Mouse (Mus musculus) cerebellum, postnatal 14 days (tissue): ENCODE measurements at regions not wholly inside any gene's neighbourhood (a gene's known extent, or its start where the extent isn't known, plus 50 kb on each side); places are given as distances from the start of the nearest gene placed in this dataset.

Experiments used
- DNase-seq, 2 experiments: peaks; one replicate each; pipeline ENCODE4 v3.0.0; 2021; ENCODE audit warnings: mixed read lengths in 2 of 2

DNA sequence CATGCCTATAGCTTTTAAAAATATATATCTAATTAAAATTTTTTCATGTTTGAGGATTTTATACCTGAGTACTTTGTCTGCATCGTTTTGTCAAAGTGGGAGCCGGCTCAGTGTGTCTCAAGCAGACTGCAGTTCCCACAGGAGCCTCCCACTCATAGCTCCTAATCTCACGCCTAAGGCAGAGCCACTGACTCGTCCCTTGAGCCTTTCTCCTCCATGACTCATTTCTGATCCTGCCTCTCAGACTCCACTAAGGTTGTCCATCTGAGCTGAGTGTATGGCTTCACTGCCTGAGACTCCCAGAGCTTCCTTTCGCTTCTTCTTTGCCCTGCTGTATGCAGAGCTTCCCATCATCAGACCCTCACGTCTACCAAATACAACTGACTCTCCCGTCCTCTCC is 98.8 kb downstream of the Efnb2 start:
- DNase-seq: no peak

DNA sequence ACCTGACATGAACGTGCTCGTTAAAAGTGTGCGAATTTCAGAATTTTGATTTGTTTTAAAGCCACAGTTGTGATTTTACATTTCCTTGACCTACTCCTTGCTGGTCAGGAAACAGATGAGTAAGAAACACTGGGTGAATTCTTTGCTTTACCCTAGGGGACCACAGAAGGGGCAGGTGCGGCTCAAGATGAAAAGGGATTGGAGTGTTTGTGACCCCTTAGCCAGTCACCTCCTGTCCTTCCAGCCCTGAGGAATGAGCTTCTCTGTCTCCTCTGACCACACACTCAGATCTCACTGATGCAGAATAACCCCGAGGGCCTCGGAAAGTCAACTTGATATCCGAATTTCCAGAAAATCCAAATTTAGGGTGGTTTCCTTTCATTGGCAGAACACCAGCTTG is 103.0 kb downstream of the Efnb2 start:
- DNase-seq: no peak

DNA sequence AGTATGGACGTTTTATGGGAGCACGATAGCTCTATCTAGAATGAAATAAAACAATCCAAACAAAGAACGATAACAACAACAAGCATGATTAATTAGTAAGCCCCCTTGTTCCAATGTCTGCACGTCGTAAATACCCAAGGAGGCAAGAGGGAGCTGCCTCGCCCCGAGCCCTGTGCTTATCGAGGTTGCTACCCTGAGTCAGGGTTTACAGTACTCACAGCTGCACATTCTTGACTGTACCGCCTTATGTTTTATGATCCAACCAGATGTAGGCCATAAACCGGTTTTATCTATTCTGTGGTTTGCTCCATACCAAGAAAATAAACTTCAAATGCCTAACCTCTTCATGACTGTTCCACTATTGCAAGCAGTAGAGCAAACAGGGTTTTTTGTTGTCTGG is 104.9 kb downstream of the Efnb2 start:
- no peak for DNase-seq

DNA sequence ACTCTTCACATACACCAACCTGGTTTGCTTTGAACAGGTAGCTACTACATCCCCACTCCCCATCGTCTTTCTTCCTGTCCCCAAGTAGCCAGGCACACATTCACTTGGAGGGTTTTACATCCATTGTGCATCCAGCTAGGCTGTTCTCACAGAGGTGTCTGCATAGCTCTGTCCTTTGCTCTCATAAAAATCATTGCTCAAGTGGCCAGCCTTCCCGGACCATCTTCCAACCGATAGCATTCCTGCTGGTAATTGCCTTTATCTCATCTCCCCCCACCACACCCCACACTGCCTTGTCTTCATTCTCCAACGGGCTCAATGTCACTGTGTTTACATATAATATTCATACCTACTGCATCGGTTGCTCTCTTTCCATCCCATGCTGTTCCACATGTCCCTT is 106.4 kb downstream of the Efnb2 start:
- no peak for DNase-seq

DNA sequence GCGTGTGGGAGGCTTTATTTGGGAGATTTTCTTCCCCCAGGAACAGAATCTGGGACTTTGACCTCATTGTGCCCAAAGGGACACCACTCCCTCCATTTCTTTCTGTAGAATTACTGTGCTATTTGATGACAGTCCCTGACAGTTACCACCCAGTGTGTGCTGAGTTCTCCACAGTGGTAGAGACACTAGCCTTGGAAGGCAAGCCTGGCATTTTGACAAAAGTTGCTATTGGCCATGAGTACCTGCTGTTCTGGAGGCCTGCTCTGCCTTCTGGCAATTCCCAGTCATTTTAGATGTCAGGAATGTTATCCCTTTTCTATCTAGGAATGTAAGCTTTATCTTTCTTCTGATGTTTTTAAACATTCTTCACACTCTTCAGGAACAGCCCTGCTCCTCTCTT is 108.3 kb downstream of the Efnb2 start:
- peak; percentile 87 to 93 for DNase-seq

DNA sequence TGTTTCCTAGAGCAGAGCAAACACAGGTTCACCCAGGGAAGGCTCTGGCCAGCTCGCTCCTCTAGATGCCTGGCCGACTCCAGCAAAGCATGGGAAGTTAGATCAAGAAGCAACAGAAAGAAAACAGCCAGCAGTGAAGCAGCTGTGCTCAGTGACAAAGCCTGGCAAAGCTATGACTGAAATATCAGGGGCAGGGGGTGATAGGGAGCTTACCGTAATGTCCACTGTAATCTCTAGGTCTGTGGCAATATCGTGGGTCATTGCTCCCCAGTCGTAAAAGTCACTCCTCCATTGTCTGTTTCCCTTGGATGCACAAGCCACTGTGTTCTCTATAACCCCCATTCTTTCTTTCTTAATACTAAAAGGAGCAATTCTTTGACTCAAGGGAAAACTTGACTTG is 124.4 kb downstream of the Efnb2 start:
- no peak for DNase-seq

DNA sequence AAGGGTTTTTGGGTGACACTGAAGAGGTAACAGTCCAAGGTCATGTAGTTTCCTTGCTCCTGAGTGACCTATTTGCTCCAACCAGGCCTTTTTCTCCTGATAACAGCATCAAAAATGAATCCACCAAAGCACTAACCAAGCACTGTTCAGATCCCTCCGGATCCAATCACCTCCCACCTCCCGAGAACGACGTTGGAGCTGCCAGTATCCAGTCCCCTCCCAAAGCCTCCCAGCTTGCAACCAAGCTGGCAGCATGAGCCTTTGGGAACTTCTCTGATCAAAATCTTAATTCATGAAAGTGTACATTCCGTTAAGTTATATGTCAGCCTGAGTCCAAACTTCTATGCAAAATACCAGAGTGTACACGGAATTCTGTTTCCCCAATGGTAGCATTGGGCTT is 126.3 kb downstream of the Efnb2 start:
- no peak for DNase-seq

DNA sequence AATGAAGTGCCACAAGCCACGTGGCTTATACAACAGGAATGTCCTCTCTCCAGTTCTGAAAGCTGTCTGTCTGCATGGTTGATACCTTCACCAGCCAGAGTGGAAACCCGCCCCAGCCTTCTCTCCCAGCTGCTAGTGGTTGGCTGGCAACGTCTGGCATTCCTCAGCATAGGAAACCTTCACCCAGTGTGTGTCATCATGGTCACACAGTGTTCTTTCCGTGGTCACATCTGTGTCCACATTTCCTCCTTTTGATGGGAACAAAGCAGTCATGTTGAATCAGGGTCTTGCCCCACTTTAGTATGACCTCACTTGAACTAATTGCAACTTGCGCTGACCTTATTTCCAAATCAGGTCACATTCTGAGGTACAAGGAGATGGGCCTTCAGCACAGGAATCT is 128.1 kb downstream of the Efnb2 start:
- no peak for DNase-seq

DNA sequence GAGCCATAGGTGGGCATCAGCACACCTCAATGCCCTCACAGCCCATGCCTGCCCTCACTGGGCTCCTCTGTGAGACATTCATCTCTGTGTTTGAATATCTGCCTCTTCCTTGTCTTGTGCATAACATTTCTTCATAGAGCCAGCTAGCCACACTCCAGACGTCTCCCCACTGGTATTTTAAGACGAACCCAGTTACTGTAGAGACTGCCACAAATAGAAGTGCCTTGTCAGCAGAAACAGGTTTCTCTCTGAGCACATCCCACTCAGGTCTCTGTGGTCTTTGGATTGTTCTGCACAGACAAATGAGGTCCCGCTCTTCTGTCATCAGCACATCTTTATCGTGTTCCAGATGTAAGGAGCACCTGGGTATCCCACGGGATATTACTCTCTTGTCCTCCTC is 130.5 kb downstream of the Efnb2 start:
- no peak for DNase-seq

DNA sequence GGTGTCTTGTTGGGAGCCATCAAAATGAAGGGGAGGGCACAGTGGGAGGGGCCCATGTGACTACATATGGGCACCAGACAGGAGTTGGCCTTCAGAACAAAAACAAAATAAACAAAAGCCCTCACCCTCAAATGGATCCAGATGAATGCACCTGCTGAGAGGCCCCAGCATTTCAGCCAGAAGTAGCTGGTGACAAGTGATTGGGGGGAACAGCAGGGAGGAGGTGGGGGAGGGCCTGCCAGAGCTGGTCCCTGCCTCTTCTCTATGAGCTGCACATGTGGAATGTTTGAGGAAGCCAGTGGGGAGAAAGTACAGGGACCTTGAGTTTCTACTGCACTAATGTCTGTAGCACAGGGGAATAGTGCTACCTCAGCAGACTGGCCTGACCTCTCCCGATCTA is 139.5 kb downstream of the Efnb2 start:
- no peak for DNase-seq

DNA sequence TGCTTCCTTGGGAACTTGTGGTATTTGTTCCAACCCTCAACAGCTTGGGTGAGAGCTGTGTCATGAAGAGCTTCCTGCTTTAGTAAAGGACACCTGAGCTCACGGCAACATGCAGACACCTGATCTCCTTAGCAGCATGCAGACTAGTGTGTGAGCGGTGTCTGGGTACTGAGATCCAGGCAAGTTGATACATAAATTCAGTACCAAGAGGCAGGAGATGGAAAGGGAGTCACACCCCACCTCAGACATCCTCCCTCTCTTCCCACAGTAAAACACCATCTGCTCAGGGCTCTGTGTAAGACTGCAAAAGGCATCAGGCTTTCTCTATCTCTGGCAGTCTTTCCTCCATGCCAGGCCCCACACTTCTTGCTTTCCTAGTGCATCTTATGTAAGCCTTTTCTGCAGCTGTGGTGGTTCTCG is 141.3 kb downstream of the Efnb2 start:
- DNase-seq: no peak

DNA sequence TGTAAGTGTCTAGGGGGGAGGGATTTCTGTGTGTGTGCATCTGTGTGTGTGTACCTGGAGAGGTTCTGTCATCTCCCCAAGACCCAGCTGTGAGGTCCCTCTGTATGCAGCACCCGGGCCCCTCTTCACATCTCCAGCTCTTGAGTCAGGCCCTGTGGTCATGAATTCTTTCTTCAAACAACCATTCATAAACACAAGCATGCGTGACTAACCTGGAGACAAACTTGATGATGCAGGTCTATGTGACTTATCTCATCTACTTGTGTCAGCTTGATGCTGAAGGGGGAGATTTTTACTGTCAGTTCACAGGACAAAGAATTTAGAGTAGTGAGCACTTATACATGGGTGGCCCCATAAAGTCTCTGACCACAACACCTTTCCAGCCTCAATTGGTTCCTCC is 143.4 kb downstream of the Efnb2 start:
- DNase-seq: no peak

DNA sequence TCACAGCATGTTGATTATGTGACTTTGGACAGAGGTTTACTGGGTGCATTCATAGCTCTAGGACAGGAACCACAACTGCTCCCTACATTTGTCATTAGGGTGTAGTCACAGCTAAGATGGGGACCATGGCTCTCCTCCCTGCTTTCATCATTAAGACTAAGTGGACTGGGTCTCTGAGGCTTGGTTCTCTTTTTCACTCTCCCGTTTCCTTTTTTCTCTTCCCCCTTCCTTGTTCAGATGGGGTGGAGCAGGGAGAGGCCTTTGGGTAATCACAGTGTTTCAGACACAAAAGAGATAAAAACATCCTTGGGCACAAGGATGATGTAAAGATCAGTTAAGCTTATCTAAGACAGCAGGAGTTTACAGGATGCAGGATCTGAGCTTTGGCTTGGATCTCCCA is 144.8 kb downstream of the Efnb2 start:
- no peak for DNase-seq

DNA sequence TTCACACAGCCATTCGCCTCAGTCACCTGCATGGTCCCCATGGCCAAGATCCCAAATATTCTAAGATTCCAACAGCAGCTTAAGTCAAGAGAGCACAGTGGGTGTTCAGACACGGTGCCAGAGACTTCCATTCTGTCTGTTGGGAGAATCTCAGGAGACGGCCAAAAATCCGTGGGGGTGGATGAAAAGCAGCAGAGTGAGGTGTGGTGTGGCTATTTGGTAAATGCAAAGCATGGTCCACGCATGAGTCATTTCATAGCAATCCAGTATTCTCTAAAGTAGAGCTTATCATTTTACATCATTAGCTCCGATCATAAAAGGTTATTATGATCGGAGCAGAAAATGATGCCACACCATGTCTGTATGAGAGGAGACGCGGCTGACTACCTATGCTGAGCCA is 161.1 kb downstream of the Efnb2 start:
- peak in 1 of 2 experiments; percentile 12 for DNase-seq

DNA sequence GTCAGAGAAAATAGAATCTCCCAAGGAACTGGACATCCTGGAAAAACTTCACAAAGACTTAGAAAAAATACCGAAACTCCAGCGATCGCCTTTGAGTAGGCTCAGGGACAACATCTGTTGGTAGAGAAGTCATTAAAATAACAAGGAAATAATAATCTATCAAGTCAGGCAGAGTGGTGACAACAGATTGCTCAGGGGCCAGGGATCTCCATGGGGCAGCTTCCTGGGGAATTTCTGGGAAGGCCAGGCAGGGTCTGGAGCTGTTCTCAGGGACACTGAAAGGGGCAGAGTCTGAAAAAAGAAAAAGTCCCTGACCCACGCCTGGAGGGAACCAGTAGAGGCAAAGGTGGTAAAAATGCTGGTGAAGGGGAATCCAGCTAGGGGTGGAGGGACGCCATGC is 162.3 kb downstream of the Efnb2 start:
- no peak for DNase-seq

DNA sequence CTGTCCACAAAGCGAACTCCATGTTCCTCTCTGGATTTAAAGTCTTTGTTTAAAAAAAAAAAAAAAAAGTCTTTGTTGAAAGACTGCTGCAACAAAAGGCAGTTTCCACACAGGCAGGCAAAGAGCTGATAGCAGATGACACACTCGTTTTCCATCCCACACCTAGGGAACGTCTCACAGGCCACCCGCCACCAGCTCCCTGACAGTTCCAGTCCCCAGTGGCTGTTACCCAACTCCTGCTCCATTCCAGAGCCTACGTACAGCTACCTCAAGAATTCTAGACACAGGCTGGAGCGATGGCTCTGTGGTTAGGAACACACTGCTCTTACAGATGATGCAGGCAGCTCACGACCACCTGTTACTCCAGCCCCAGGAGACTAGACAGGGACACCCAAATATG is 165.6 kb downstream of the Efnb2 start:
- no peak for DNase-seq

DNA sequence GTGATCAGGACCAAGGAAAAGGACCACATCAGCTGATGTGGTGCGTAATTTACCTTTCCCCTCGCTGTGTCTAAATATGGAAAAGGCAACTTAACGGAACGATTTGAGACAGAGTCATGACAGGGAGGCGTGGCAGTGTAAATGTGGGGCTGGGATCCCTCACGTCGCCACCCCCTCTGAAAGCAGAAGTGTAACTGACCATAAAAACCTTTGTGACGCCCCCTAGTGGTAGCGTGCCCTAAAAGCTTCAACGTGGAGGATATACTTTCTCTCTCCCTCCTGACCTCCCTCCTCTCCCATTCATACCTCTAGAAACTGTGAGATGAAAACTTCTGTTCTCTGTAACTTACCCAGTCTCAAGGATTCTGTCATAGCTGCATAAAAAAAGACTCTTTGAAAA is 166.8 kb downstream of the Efnb2 start:
- DNase-seq: no peak

DNA sequence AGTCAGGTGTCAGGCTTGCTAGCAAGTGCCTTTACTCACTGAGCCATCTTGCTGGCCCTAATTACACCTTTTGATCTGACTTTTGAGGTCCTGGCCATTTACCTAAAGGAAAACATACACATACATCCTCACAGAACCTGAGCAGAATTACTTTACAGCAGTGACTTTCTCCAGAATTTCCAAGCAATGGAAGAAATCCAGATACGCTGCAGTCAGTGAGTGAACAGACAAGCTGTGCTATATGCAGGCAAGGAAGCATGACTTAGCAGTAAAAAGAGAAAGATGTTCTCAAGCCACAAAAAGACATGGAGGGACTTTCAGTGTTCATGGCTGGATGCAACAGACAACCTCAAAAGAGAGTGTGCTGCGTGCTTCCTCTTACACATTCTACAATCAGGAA is 169.1 kb downstream of the Efnb2 start:
- DNase-seq: no peak

DNA sequence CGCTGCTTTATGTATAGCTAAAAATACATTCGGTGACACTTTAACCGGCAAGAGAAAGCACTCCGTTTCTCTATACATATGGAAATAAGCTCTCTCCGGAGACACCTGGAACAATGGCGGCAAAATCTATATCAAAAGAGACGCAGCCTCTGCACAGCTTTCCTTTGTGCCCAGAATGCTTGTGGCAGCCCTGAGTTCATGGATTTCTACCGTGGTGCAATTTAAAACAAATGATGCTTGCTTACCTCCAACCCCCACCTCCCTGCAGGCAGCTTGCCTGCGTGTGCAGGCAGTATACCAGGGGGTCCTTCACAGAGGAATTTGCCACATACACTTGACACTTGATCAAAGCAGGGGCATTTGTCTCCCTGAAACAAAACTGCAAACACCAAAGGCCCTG is 171.3 kb downstream of the Efnb2 start:
- DNase-seq: peak in 1 of 2 experiments; percentile 16

DNA sequence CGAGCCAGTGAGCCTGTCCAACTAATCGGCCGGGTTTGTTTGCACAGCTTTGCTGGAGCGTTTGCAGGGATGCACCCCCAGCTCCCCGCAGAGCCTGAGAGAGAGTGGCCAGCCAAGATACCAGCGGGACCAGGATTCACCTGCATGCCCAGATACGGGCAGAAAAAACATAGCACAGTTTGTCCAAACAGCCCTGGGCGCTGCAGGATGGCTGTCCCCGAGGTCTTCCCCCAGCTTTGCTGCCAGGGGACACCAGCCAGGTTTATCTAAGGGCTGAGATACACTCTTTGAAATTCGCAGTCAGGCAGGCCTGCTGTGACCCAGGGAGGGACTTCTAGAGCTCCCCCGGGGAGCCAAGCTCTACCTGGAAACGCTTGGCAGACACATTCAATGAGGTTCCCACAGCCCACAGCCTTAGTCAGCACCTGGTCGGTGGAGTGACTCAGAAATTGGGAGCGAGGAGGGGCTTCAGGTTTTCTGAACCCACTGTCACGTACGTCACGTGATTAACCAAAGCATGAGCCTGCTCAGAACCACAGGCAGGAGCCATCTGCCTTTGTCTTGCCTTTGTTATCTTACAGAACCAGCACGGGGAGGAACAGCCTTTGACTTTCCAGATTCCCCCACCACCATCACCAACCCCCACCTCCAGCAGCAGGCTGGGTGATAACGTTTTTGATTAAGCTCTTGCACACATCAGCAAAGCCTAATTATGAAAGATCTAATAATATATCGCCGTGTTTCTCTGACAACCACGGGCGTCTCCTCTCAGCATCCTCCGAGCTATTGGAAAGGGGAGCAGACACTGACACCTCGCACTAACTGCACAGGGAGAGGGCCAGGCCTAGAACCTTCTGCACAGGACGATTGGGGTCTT is 172.1 kb downstream of the Efnb2 start:
- DNase-seq: peak; percentile 94 to 99

DNA sequence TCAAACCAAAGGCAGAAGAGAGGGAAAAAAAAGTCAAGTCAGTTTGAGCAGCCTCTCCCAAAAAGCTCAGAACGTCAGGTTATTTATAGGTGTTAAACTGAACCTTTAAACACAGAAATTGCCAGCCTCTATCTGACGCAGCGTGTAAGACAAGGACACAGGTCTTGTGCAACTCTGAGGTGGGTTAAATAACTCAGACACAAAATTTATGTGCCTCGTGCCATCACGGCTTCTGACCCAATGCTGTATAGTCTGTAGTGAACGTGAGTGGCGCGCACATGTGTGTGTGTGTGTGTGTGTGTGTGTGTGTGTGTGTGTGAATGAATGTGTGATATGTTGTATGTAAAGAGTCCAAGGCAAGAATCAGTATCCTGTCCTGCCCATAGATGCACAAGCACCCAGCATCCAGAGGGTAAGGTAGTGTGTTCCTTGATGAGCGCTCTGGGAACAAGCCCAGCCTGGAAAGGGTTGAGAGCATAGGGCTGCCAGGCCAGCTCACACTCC is 172.8 kb downstream of the Efnb2 start:
- DNase-seq: no peak

DNA sequence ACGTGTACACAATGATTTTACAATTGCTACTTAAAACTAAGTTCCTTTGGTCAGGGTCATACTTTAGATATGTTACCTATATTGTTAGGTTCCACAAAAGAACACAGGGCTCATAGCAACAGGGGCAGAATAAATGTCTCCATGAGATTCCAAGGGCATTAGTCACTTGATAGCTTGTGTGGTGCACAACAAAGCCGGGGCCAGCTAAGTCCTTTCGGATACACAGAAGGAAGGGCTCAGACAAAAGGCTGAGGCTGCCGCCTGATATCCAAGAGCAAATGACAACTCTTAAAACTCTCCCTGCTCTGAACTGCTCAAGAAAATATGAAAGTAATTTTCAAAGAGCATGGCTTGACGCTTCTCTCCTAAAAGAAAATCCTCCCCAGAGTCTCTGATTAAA is 173.3 kb downstream of the Efnb2 start:
- DNase-seq: peak in 1 of 2 experiments; percentile 22

DNA sequence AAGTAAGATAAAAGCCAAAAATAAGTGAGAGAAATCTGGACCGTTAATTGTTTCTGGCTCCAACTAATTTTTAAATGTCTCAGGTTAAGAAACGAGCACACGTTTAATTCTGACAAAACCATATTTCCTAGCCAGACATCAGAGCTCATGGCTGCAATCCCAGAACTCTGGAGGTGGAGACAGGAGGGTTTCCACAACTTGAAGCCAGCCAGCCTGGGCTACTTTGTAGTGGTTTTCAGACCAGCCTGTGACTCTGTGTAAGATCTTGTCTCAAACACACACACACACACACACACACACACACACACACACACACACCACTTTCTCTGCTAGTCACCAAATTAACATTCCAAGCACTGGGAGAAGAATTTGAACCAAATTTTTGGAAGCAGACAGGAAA is 174.2 kb downstream of the Efnb2 start:
- peak; percentile 31 to 74 for DNase-seq

DNA sequence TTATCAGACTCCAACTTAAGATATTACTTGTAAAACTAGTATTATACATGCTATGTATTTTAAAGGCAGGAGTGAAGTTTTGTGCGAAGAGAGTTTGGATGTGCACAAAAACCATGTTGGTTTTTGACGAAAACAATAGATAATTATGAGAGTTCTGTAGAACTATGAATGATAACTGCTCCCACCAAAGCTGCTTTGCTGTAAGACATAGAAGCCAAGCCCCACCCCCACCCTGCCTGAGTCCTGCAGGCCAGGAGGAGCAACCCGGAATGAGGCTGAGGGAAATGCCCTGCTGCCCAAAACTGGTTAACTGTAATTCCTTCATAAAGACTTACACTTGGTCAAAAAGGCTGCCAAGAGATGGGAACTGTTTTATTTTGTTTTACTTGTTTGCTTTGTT is 175.8 kb downstream of the Efnb2 start:
- DNase-seq: no peak

DNA sequence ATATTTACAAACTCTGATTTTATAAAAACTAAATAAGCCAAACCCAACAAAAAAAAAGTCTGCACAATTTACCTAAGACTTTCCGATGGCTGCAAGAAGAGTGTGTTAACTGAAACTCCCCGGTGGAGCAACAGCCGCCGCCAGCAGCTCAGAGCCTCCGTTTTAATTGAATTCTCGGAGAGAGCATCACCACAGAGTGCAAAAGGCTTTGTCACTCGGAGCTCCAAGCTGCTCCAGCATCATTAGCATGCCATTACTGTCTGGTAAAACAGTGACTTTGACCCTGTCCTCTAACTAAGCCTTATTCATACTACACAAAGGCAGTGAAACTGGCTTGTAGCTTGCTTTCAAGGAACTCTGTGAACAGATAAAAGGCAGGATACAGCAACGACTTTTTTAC is 176.5 kb downstream of the Efnb2 start:
- no peak for DNase-seq
